Mouse (Mus musculus) kidney, adult 8-10 months (tissue): ENCODE results near the gene Olfr652.

Experiments
- DNase-seq, 2 experiments: peaks; one replicate each; pipeline ENCODE4 v3.0.0; 2022

Olfr652 gene

DNA sequence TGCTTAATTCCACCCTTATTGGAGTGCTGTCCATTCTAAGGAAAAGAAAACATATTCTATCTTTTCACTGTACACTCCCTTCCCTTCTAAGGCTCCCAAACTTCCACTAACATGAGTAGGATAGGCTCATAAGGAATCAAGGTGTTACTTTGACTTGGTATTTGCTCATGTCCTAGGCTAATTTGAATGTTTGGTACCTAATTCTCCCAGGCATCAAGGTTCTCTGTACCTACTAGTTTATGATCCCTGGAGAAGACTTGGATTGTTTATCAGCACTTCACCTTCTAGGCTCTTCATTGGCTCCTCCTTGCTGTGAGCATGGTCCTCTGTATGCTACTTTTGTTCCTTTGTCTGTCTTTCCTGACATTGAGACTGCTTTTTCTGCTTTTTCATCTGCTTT, at the start of gene Olfr652:
Gene Olfr652, plus strand, starts transcription at position 301 of the 400 bp plus-strand sequence.
- DNase-seq = no peak

DNA sequence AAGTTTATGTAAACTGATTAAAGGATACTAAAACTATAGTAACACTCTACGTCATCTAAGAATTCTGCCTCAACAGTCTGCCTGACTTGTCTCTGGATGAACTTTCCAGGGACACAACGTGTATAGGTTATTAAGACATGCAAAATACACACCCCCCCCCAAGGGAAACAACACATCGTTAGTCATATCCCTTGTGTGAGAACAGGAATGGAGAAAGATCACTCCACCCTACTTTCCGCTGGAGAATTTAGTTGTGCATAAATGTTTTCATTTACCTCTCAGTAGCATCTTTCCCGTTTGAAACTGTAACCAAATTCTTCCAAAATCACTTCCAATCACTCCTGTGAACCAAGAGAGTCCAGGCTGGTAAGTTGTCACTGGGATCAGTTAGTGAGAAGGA, 10.9 kb upstream of the Olfr652 start, which contains the start of gene Olfr651:
Gene Olfr651, plus strand, starts transcription at position 301 of the 400 bp plus-strand sequence.
- DNase-seq = no peak

DNA sequence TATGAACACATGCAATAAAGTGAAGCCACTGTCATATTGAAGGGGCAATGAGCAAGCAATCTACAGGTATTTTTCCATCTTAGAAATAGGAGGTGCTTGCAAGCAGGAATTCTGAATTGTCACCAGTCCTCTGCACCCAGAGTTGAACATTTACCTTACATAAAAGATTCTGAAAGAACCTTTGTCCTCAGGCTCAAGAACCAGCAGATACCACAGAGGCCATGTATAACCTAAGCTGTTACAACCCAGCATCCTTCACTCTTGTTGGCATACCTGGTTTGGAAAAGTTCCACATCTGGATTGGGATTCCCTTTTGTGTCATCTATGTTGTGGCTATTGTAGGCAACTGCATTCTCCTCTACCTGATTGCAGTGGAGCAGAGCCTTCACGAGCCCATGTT, 8.0 kb upstream of the Olfr652 start:
- DNase-seq = no peak

DNA sequence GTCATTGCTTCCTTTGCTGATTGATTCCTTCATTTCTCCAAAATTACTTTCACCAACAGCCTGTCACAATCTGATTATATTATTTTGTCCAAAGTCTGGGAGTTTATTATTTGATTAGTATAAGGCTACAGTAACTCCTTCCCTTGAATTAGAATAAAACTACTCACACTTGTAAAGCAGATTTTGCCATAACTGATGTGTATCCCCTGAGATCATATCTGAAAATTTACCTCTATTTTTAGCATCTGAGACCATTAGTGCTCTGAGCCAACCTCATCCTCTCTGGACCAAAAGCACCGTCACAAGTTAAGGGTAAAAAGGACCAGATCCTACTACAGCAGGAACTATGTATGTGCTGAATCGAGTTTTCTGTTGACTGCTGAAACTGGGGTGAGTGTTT, 16.3 kb downstream of the Olfr652 start, which contains the start of gene Olfr653:
Gene Olfr653, plus strand, starts transcription at position 301 of the 400 bp plus-strand sequence.
- no peak for DNase-seq

DNA sequence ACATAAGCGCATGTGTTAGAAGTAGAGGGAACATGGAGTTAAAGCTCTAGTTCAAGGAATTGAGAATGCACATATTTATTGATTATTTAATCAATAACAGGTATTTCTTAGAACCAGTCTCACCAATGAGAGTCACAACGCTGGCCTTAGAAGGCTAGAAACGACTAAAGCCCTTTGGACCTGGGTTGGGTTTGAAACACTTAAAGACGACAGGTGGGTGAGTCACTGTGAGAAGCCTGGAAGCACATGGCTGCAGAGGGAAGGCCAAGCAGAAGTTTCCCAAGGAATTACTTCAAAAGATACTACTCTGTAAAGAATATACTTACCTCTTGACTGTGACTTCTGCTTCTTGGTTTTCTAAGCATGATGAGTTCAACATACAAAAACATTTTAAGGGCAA, 20.1 kb downstream of the Olfr652 start:
- DNase-seq = no peak

DNA sequence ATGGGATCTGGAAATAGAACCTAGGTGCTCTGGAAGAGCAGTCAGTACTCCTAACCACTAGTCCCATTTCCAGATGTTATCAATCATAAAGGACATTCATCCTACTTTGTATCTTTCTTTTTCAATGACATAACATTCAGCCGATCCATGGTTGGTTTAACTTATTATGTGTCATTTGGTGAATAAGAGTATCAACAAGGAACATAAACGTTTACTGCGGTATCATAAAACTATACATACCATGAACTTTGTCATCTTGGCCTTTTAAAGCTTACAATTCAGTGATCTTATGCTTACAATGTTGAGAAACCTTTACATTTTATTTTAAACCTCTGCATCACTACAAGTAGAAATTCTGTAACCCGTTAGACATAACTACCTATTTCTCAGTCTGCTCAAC, 20.7 kb downstream of the Olfr652 start:
- no peak for DNase-seq

DNA sequence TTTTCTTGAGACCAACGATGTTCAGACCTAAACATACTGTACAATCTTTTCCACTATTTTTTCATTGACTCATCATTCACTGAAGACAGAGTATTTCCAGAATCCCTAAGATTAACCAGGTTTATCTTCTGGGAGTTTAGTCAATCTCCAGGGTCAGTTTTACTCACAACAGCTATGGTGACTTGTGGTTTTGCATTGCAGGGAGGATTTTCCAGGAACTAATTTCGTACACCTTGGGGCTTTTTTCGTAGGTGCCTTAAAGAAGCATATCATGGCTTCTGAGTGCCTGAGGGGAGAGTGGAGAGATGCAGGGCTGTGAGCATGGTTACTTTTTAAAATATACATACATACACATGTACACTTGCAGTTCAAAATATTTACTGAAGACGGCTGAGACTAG, 26.0 kb downstream of the Olfr652 start, which contains the start of gene Olfr654:
Gene Olfr654, plus strand, starts transcription at position 301 of the 400 bp plus-strand sequence.
- no peak for DNase-seq

DNA sequence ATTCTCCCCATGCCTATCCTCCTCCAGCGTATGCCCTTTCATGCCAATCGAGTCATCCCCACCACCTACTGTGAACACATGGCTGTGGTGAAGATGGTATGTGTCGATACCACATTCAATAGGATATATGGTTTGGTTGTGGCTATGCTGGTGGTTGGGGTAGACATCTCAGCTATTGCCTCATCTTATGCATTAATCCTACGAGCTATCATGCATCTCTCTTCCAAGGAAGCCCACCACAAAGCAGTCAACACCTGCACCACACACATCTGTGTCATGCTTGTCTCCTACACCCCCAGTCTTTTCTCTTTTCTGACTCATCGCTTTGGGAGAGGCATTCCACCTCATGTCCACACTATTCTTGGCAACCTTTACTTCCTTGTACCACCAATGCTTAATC, 27.6 kb downstream of the Olfr652 start:
- no peak for DNase-seq

DNA sequence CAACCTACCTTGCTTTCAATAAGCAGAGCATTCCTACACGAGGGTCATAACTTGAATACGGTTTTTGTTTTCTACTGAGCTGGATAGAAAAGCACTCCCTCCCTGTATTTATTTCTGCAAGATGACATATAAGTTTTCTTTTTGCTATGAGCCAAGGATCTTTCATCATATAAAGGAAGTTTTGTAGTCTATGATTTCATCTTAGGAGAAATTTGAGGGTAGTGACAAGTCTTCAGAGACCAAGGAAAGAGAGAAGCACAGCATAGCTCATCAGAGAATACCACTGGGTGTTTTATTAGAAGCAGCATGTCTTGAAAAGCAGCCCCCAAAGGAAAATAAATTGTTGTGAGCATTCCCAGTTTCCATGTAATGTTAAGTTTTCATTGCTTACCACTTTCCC, 41.0 kb downstream of the Olfr652 start, which contains the start of gene Olfr655:
Gene Olfr655, minus strand, starts transcription at position 101 of the 400 bp plus-strand sequence.
- no peak for DNase-seq

DNA sequence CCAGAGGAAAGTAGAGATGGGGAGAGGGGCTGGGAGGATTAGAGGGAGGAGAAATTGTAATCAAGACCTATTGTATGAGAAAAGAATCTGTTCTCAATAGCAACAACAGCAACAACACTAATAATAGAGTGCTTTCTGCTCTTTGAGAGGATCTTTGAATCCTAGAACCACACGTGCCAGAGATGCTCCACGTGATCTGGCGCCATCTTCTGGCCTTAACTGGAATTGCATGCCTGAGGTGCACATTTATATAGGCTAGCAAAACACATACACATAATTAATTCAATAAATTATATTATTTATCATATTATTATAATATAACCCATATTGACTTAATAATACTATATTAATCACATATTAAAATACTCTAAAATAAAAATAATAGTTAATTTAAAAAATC, 42.5 kb downstream of the Olfr652 start:
- peak in 1 of 2 experiments; percentile 59 for DNase-seq

DNA sequence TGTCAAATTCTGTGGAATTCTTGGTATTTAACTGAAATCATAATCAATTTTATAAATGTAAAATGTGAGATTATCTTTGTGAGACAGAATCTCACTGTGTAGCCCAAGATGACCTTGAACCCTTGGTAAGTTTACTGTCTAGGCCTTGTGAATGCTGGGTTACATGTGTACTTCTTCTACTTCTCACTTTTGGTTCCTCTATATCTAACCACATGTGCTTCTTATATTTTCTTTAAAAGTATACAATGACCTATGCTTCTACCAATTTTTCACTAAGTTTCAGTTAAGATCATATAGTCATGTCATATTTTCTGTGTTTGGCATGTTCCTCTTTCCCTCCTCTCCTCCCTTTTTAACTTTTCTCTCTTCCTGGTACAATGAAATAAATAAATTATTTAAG, 44.0 kb downstream of the Olfr652 start:
- no peak for DNase-seq

DNA sequence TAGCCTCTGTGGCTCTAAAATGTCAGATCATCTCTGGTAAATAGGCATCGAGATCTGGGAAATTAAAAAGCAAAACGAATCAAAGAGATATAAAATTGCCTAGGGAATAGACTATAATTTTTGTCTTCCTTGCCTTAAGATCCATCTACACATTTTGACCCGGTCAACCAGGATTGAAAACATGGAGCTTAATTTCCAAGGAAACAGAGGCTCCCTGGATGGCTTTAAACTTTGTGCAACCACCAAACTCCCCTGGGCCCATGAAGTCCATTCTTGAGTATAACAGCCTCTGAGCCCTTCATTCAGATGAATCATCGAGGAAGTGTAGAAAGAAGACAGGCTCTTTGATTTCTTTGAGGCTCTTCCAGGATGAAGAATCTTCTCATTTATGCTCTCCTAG, 53.0 kb downstream of the Olfr652 start, which contains the start of gene Olfr656:
Gene Olfr656, plus strand, starts transcription at position 301 of the 400 bp plus-strand sequence.
- no peak for DNase-seq
